Mouse (Mus musculus): ENCODE data around the gene Bfar.

- no peak for TF ChIP-seq CTCF (IDR thresholded peaks at IDR 0.05; ENCODE audit: control insufficient read depth, insufficient read depth, low read length)
- no peak for TF ChIP-seq POLR2A (IDR thresholded peaks at IDR 0.05; ENCODE audit: borderline replicate concordance, control insufficient read depth, low read depth, low read length)
Measured at GRCm38 (mm10) chr16:13748124-13748523, 76.5 kb downstream of the Bfar start.

All from bone marrow, adult 2 months (tissue).